Mouse (Mus musculus) small intestine, adult 2 months (tissue): ENCODE data around the gene Iqce.

Source experiments
- CTCF ChIP-seq: fragments of 200-500 bp; IDR thresholded peaks from 2 replicates; pipeline ENCODE4 v1.5.1; 2012; ENCODE audit warnings: low read depth, mild to moderate bottlenecking, control low read depth, inconsistent platforms, low read length, moderate library complexity, mixed read lengths; ENCODE audit not compliant: insufficient replicate concordance, insufficient read length; ENCODE audit errors: extremely low read depth
- POLR2A ChIP-seq: fragments of 200-500 bp; IDR thresholded peaks from 2 replicates; pipeline ENCODE4 v1.6.1; 2012; ENCODE audit warnings: low read depth, mild to moderate bottlenecking, control low read depth, inconsistent platforms, low read length, moderate library complexity

DNA sequence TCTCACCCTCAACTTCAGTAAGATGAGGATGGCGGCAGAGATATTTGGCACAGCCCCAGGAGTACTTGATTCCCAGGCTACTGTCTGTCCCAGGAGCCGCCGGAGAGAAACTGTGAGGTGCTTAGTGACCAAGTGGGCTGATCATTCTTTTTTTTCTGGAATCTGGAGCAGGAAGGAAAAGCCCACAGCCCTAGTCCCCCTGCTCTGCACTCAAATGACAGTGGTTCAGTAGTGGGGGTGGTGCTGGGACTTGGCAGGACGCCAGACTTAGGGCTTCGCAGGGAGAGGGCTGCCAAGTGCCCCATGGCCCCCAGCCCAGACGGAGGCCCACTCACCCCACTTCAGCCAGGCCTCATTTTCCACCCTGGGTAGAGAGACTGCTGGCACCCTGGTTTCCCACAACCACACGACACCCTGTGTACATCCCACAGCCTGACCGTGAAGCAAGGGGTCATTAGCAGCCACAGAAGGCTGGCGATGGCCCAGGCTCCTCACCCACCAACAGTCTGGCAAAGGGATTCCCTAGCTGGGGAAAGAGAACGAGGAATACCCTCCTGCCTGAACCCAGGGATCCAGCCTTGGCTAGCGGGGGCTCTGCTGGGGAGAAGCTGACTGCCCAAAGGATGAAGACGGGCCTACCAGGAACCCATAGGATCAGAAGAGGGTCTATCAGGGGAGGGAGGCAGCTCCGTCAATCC is 54.2 kb downstream of the Iqce start:
- TF ChIP-seq CTCF (no peak), POLR2A (no peak)
